Mouse (Mus musculus) monocyte, adult 59 days (primary cell): ENCODE measurements around the gene Prpmp5. TPM values are rescaled to one million over a fixed set of nuclear protein-coding genes. Genes with fewer than 3 reads are reported as not detected.

Experiments
- total RNA-seq, 2 experiments: library from RNA; stranded (reverse); gene quantifications; one replicate each; pipeline ENCODE4 v1.2.4; 2023

Prpmp5 gene
- not detected for total RNA-seq

GRCm38 (mm10) chr6:132314657-132315056 is at the start of gene Prpmp5:
Gene Prpmp5, minus strand, starts transcription at chr6:132314757.

GRCm38 (mm10) chr6:132364034-132364433 is 49.5 kb upstream of the Prpmp5 start, which contains the start of gene Gm8882:
Gene Gm8882, minus strand, starts transcription at chr6:132364134.

Other genes with a start within 250 kb of the Prpmp5 start
- gene Prb1, start 104.2 kb downstream of the Prpmp5 start, total RNA-seq, result not detected
- gene Gm8882, start 49.4 kb upstream of the Prpmp5 start, total RNA-seq, result not detected